Mouse (Mus musculus): ENCODE data around the gene Myo15b.

DNA sequence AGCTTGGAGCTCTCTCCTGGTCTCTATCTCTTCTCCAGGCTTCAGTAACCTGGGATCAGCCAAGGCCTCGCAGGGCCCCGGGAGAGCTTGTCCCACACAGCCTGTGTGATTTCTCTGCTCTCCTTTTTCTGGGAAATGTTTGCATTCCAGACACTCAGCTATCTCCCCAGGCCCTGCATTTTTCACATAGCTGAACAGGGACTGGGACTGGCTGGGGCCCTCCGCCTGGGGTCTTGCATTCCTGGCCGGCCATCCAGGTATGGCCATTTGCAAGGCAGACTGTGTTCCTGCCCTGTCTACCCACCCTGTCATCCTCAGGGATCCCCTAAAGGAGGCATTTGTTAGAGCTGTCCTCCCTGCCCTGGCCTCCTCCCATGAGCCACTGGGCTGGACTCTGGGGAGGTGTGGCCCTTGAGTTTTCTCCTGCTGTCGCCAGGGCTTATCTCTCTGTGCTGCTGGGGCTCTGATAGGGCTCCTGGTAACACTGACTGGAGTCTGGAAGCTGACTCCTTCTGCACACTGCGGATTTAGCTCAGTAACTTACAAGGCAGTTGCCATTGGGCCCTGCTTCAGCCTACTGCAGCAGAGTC lies 16.1 kb upstream of the Myo15b start:
- TF ChIP-seq CTCF (conservative IDR thresholded peaks at IDR 0.05; ENCODE audit: low read length) (0 out of 2 replicates have a peak, but pooled peaks have one; percentile 3), POU5F1 (IDR thresholded peaks at IDR 0.05; ENCODE audit: borderline replicate concordance, low read length) (no peak), NANOG (IDR thresholded peaks at IDR 0.05; ENCODE audit: borderline replicate concordance, low read length) (peak; percentile 78)

All from E14TG2a.4 (cell line).